Mouse (Mus musculus): ENCODE data around the gene Rbfox1.
A peak's percentile ranks its signal among the peaks of the same experiment; 100 is the strongest.

Rbfox1 gene

GRCm38 (mm10) chr16:6821741-6822140, 936.6 kb downstream of the Rbfox1 start:
- DNase-seq (ENCODE audit: low read depth, low spot score) = peak; percentile 18

- no peak for DNase-seq (ENCODE audit: low read depth, low spot score)
Observed at GRCm38 (mm10) chr16:6829892-6830524, 944.9 kb downstream of the Rbfox1 start.

- DNase-seq (ENCODE audit: low read depth, low spot score) = no peak
Observed at GRCm38 (mm10) chr16:6833486-6833885, 948.3 kb downstream of the Rbfox1 start.

GRCm38 (mm10) chr16:6835051-6835450, 949.9 kb downstream of the Rbfox1 start:
- DNase-seq (ENCODE audit: low read depth, low spot score) = no peak

GRCm38 (mm10) chr16:6839299-6839995, 954.3 kb downstream of the Rbfox1 start:
- peak; percentile 76 for DNase-seq (ENCODE audit: low read depth, low spot score)

- no peak for DNase-seq (ENCODE audit: low read depth, low spot score)
Observed at GRCm38 (mm10) chr16:6840007-6840406, 954.9 kb downstream of the Rbfox1 start.

GRCm38 (mm10) chr16:6840461-6840860, 955.3 kb downstream of the Rbfox1 start:
- no peak for DNase-seq (ENCODE audit: low read depth, low spot score)

- DNase-seq (ENCODE audit: low read depth, low spot score) = peak; percentile 69
Observed at GRCm38 (mm10) chr16:6842066-6842785, 957.1 kb downstream of the Rbfox1 start.

- peak; percentile 20 for DNase-seq (ENCODE audit: low read depth, low spot score)
Observed at GRCm38 (mm10) chr16:6844659-6845058, 959.5 kb downstream of the Rbfox1 start.

- no peak for DNase-seq (ENCODE audit: low read depth, low spot score)
Observed at GRCm38 (mm10) chr16:6851393-6851792, 966.2 kb downstream of the Rbfox1 start.

- DNase-seq (ENCODE audit: low read depth, low spot score) = no peak
Observed at GRCm38 (mm10) chr16:6853796-6854195, 968.6 kb downstream of the Rbfox1 start.

- DNase-seq (ENCODE audit: low read depth, low spot score) = no peak
Observed at GRCm38 (mm10) chr16:6861656-6862055, 976.5 kb downstream of the Rbfox1 start.

- no peak for DNase-seq (ENCODE audit: low read depth, low spot score)
Observed at GRCm38 (mm10) chr16:6882683-6883430, 997.7 kb downstream of the Rbfox1 start.

- DNase-seq (ENCODE audit: low read depth, low spot score) = no peak
Observed at GRCm38 (mm10) chr16:6883798-6884197, 998.6 kb downstream of the Rbfox1 start.

- DNase-seq (ENCODE audit: low read depth, low spot score) = peak; percentile 18
Observed at GRCm38 (mm10) chr16:6885617-6886016, 1000.5 kb downstream of the Rbfox1 start.

GRCm38 (mm10) chr16:6889221-6889620, 1004.1 kb downstream of the Rbfox1 start:
- peak; percentile 96 for DNase-seq (ENCODE audit: low read depth, low spot score)

- no peak for DNase-seq (ENCODE audit: low read depth, low spot score)
Observed at GRCm38 (mm10) chr16:6897734-6898133, 1012.6 kb downstream of the Rbfox1 start.

- DNase-seq (ENCODE audit: low read depth, low spot score) = no peak
Observed at GRCm38 (mm10) chr16:6900006-6900405, 1014.9 kb downstream of the Rbfox1 start.

GRCm38 (mm10) chr16:6904984-6905383, 1019.8 kb downstream of the Rbfox1 start:
- peak; percentile 47 for DNase-seq (ENCODE audit: low read depth, low spot score)

- DNase-seq (ENCODE audit: low read depth, low spot score) = no peak
Observed at GRCm38 (mm10) chr16:6906001-6906400, 1020.8 kb downstream of the Rbfox1 start.

GRCm38 (mm10) chr16:6907550-6907949, 1022.4 kb downstream of the Rbfox1 start:
- DNase-seq (ENCODE audit: low read depth, low spot score) = no peak

GRCm38 (mm10) chr16:6914531-6914930, 1029.4 kb downstream of the Rbfox1 start:
- DNase-seq (ENCODE audit: low read depth, low spot score) = no peak

Measured in 3T3-L1 (cell line).